ENCODE assay signal across 21 mouse cellular contexts in the genomic region with DNA sequence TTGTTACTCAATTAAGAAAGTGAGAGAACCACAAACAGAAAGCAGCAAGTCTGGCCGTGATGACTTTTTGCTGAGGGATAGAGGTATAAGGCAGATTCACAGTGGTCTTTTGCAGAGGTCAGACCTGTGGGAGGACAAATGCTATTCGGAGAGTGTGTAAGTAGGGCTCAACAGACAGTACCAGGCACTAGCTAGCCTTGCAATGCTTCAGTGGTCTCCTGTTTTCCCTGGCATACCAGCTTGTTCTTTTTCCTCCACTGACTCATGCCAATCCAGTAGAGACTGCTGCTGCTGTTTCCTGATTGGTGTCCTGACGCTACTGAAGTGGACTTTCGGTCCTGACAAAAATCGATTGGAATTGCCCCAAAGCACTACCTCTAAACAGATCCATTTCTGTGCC.
"Had no signal": no experiment of that assay in that cellular context is flagged by ENCODE, and none has a peak within 500 bp of the region (broad histone marks: within the 10 kb centered on the region; RNA-seq: fewer than 3 reads in every experiment).

No protein-coding gene starts in this region.

- DNase-seq: liver, postnatal 0 days; lung, adult 2 months; lung, postnatal 14 days; lung, postnatal 36 days; retina, postnatal 1 day; right cerebral cortex, adult 18-20 months; right cerebral cortex, postnatal 25 days; thymus, adult 18-20 months; thymus, postnatal 14 days; thymus, postnatal 36 days had no signal

- H3K9ac ChIP-seq: liver, postnatal 0 days; lung, embryonic 15.5 days; midbrain, embryonic 13.5 days; midbrain, embryonic 15.5 days; neural tube, embryonic 13.5 days; neural tube, embryonic 15.5 days; stomach, embryonic 15.5 days had no signal

- H3K27me3 ChIP-seq: lung, embryonic 15.5 days; megakaryocyte, embryonic 14.5 days; midbrain, embryonic 13.5 days; midbrain, embryonic 15.5 days; neural tube, embryonic 13.5 days; neural tube, embryonic 15.5 days; stomach, embryonic 15.5 days had no signal

- H3K4me3 ChIP-seq: lung, embryonic 15.5 days; megakaryocyte, embryonic 14.5 days; midbrain, embryonic 13.5 days; midbrain, embryonic 15.5 days; neural tube, embryonic 13.5 days; neural tube, embryonic 15.5 days; stomach, embryonic 15.5 days had no signal

- H3K9me3 ChIP-seq: lung, embryonic 15.5 days; megakaryocyte, embryonic 14.5 days; midbrain, embryonic 13.5 days; midbrain, embryonic 15.5 days; neural tube, embryonic 13.5 days; neural tube, embryonic 15.5 days; stomach, embryonic 15.5 days had no signal

- ATAC-seq: liver, postnatal 0 days; lung, postnatal 0 days; midbrain, embryonic 13.5 days; midbrain, embryonic 15.5 days had no signal

- H3K36me3 ChIP-seq: lung, embryonic 15.5 days; midbrain, embryonic 13.5 days; midbrain, embryonic 15.5 days; neural tube, embryonic 13.5 days; neural tube, embryonic 15.5 days; stomach, embryonic 15.5 days had no signal

- H3K27ac ChIP-seq: lung, embryonic 15.5 days; macrophage; midbrain, embryonic 13.5 days; midbrain, embryonic 15.5 days; neural tube, embryonic 13.5 days; neural tube, embryonic 15.5 days; stomach, embryonic 15.5 days; stomach, postnatal 0 days had no signal

- H3K4me2 ChIP-seq: lung, embryonic 15.5 days; midbrain, embryonic 11.5 days; midbrain, embryonic 13.5 days; midbrain, embryonic 15.5 days; neural tube, embryonic 13.5 days; neural tube, embryonic 15.5 days; stomach, embryonic 15.5 days had no signal

- H3K4me1 ChIP-seq: lung, embryonic 15.5 days; megakaryocyte, embryonic 14.5 days; midbrain, embryonic 13.5 days; midbrain, embryonic 15.5 days; neural tube, embryonic 13.5 days; neural tube, embryonic 15.5 days; stomach, embryonic 15.5 days had no signal
